Mouse (Mus musculus) heart, embryonic 11.5 days (tissue): Measurements from ENCODE around the gene Aig1. TPM values are rescaled to one million over a fixed set of nuclear protein-coding genes. Genes with fewer than 3 reads are reported as not detected.

Source experiments
- ATAC-seq: fragments of 200-750 bp; cut with Nextera tagmentation; replicated peaks from 2 replicates; pipeline ENCODE4 v1.8.0; 2017; ENCODE audit warnings: moderate library complexity; ENCODE audit not compliant: insufficient number of reproducible peaks, low FRiP score, low TSS enrichment
- H3K27ac ChIP-seq: fragments of 300-500 bp; sonication (generic); 2 replicates; pipeline ENCODE4 v1.5.1; 2014; ENCODE audit warnings: mild to moderate bottlenecking, low read depth, low read length
- H3K27me3 ChIP-seq: fragments of 300-500 bp; sonication (generic); 2 replicates; pipeline ENCODE4 v1.6.1; 2014; ENCODE audit warnings: mild to moderate bottlenecking, low read length, mixed read lengths; ENCODE audit not compliant: control insufficient read depth, insufficient read depth
- H3K36me3 ChIP-seq: fragments of 300-500 bp; sonication (generic); 2 replicates; pipeline ENCODE4 v1.6.1; 2014; ENCODE audit warnings: mild to moderate bottlenecking, low read length, moderate library complexity, mixed read lengths; ENCODE audit not compliant: control insufficient read depth, insufficient read depth
- H3K4me1 ChIP-seq: fragments of 300-500 bp; sonication (generic); 2 replicates; pipeline ENCODE4 v1.6.1; 2014; ENCODE audit warnings: low read length; ENCODE audit not compliant: control insufficient read depth, insufficient read depth
- H3K4me2 ChIP-seq: fragments of 300-500 bp; sonication (generic); 2 replicates; pipeline ENCODE4 v1.6.1; 2014; ENCODE audit warnings: mild to moderate bottlenecking, moderate library complexity
- H3K4me3 ChIP-seq: fragments of 300-500 bp; sonication (generic); 2 replicates; pipeline ENCODE4 v1.5.1; 2014; ENCODE audit warnings: low read depth, low read length
- H3K9ac ChIP-seq: fragments of 300-500 bp; sonication (generic); 2 replicates; pipeline ENCODE4 v1.6.1; 2014; ENCODE audit warnings: mild to moderate bottlenecking, low read depth, low read length, moderate library complexity
- H3K9me3 ChIP-seq: fragments of 300-500 bp; sonication (generic); replicated peaks from 2 replicates; pipeline ENCODE4 v1.6.1; 2016; ENCODE audit warnings: low read length; ENCODE audit not compliant: control insufficient read depth
- WGBS: fragments of 180-500 bp; shearing (Covaris S2); extraction: QIAGEN DNeasy Blood & Tissue Kit; methylation state at CpG from one replicate; pipeline ENCODE4 v1.1.7; 2014; ENCODE audit not compliant: insufficient replicate concordance; 5-methylcytosine and 5-hydroxymethylcytosine counted together
- polyA plus RNA-seq: library from polyadenylated mRNA; unstranded; fragments of >200 nt; fragmentation: Nextera tagmentation; extraction: Ambion mirVana; gene quantifications from 2 replicates; pipeline ENCODE4 v1.2.1, GENCODE M21; 2014

Gene Aig1
- polyA plus RNA-seq, 1 experiment from 2014 or later: 38.3 TPM

DNA sequence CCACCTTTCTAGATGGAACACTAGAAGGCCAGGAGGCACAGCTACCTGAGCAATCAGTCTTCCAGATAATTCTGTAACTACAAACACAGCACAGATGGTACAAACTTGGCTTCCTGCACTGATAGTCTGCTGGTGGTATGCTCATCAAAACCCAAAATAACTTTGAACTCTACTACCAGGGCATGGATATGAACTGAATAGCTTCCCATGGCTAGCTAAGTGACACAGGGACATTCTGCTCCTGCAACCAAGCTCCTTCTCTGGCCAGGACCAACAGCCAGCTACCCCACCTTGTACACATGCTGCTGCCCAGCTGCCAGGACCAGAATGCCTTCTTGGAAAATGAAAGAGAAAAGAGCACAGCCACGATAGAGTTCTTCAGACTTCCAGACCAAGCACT, 60.5 kb downstream of the Aig1 start:
- WGBS: 85% methylated on average over 1 of the region's 1 CpGs
- Histone ChIP-seq H3K4me3 (no peak overlapping the region), H3K4me2 (no peak overlapping the region), H3K36me3 (no peaks in the 10 kb centered on the region), H3K9ac (no peak overlapping the region), H3K9me3 (no peaks in the 10 kb centered on the region), H3K4me1 (no peaks in the 10 kb centered on the region), H3K27ac (no peak overlapping the region), H3K27me3 (no peaks in the 10 kb centered on the region)
- no peak for ATAC-seq

DNA sequence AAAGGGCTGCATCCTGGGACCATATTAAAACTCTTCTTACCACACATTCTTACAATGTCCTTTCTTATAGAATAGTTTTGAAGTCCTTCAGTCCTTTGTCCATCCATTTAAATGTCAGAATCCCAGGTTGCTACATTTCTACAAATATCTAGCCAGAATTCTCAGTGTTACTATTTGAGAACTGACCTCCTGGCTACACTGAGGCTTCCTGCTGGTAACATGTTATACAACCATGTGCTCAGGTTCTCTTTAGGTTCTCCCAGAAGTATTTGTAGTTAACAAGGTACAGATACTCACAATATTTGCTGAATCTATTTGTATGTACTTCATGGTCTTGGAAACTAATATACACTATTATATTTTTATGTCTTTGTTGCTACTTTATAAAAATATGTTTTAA, 62.0 kb downstream of the Aig1 start:
- no peak overlapping the region for H3K9ac ChIP-seq
- H3K4me3 ChIP-seq: no peak overlapping the region
- no peak overlapping the region for H3K27ac ChIP-seq
- no peaks in the 10 kb centered on the region for H3K4me1 ChIP-seq
- no peak overlapping the region for H3K4me2 ChIP-seq
- no peaks in the 10 kb centered on the region for H3K9me3 ChIP-seq
- H3K27me3 ChIP-seq: no peaks in the 10 kb centered on the region
- no peaks in the 10 kb centered on the region for H3K36me3 ChIP-seq
- ATAC-seq: no peak

DNA sequence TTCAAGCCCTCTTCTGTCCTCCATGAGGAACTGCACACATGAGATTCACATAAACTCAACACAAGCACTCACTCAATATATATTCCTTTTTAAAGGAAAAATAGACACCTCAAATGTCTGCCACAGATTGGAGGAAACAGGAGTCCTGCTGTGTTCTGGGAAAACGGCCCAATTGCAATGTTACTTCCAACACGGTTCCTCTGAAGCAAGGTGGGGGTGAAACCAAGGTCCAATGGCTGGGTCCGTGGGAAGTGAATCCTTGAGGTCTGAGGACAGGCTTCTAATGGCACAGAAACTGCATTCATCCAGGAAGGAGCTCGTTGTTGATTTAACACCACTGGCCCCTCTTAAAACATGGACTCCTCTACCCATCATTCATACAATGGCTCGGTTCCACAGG, 67.5 kb downstream of the Aig1 start:
- Histone ChIP-seq H3K9ac (no peak overlapping the region), H3K4me1 (no peaks in the 10 kb centered on the region), H3K4me3 (no peak overlapping the region), H3K9me3 (0 out of 2 replicates have a peak, but pooled peaks cover 3% of the 10 kb centered on the region), H3K27me3 (no peaks in the 10 kb centered on the region), H3K27ac (no peak overlapping the region), H3K4me2 (no peak overlapping the region), H3K36me3 (peaks cover 7% of the 10 kb centered on the region)
- ATAC-seq: no peak
- 84% methylated on average over 5 of the region's 5 CpGs for WGBS

DNA sequence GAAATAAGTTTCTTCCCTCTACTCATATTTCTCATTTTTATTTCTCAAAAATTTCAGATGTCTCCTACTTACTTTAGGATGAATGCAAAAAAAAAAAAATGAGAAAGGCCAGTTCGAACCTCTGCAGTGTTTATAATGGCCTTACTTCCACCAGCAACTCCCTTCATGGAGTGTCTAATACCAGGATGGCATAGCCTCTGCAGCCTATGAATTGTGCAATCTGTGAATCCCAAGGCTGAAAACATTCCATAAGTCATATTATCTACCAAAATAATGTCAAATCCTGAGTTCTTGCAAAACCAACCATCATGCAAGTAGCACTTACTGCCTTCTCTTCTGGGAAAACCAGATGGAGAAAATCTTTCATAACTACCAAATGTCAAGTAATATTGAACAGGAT, 75.3 kb downstream of the Aig1 start:
- Histone ChIP-seq H3K9me3 (0 out of 2 replicates have a peak, but pooled peaks cover 4% of the 10 kb centered on the region), H3K36me3 (0 out of 2 replicates have a peak, but pooled peaks cover 2% of the 10 kb centered on the region), H3K27ac (no peak overlapping the region), H3K27me3 (no peaks in the 10 kb centered on the region), H3K9ac (no peak overlapping the region), H3K4me3 (no peak overlapping the region), H3K4me1 (no peaks in the 10 kb centered on the region), H3K4me2 (no peak overlapping the region)
- no peak for ATAC-seq
- 85% methylated on average over 1 of the region's 1 CpGs for WGBS

DNA sequence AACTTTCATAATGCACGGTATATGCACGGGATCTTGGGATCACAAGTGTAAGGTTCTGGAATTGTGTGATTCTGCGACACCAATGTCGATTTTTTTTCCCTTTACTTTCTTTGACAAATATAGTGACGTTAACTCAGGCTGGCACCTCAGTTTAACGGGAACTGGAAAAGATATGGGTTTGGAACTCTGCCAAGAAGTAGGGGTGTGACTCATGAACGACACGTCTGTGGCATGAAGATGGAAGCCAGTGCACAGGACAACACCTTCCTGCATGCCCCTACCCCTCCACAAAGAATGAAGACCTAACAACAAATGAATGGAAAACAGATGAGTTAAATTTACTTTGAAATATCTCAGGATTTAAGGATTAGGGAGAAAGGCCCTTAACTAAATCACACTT, 76.0 kb downstream of the Aig1 start:
- no peaks in the 10 kb centered on the region for H3K4me1 ChIP-seq
- no peak for ATAC-seq

DNA sequence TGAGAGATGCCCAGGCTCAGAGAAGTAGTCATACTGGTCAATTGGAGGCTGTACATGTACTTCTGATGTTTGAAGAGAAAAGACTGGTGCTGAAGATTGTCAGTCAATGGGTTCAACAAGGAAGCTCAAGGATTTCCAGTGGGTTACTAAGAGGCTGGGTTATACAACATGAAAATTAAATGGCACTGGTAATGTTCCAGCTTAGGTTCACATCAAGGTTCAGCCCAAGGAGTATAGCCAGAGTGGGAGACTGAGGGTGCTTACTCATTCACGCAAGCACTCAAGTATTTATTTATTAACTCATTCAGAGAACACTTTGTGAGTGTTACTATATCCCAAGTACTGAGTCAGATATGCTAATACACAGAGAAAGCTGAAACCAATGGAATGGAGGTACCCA, 79.2 kb downstream of the Aig1 start:
- H3K4me1 ChIP-seq: no peaks in the 10 kb centered on the region
- H3K27ac ChIP-seq: no peak overlapping the region
- no peak overlapping the region for H3K9ac ChIP-seq
- no peaks in the 10 kb centered on the region for H3K27me3 ChIP-seq
- no peak overlapping the region for H3K4me2 ChIP-seq
- H3K9me3 ChIP-seq: 0 out of 2 replicates have a peak, but pooled peaks cover 2% of the 10 kb centered on the region
- 0 out of 2 replicates have a peak, but pooled peaks cover under 1% of the 10 kb centered on the region for H3K36me3 ChIP-seq
- no peak overlapping the region for H3K4me3 ChIP-seq
- 81% methylated on average over 1 of the region's 1 CpGs for WGBS
- ATAC-seq: no peak

More for the DNA sequence above, 76.0 kb downstream of the Aig1 start:
- H3K27ac ChIP-seq: no peak overlapping the region
- 57% methylated on average over 8 of the region's 8 CpGs for WGBS
- 0 out of 2 replicates have a peak, but pooled peaks cover 2% of the 10 kb centered on the region for H3K36me3 ChIP-seq
- 0 out of 2 replicates have a peak, but pooled peaks cover 4% of the 10 kb centered on the region for H3K9me3 ChIP-seq
- H3K4me3 ChIP-seq: no peak overlapping the region
- H3K4me2 ChIP-seq: no peak overlapping the region
- no peak overlapping the region for H3K9ac ChIP-seq
- H3K27me3 ChIP-seq: no peaks in the 10 kb centered on the region

DNA sequence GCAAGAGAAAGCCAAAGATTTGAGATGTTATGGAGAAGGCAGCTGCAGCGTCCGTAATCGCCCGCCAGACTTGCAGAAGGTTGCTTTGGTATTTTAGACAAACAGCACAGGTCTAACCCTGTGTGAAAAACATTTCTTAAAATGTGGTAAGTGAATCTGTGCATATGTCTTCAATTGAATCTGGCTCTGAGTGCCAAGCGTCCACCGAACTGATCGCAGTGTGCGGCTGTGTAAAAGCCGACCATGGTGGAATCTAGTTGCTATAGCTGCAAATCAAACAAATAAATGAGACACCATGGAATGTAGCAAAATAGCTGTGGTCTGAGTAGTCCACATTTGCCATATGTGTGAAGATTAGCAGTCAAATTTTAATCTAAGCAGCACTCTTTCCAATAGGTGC, 80.7 kb downstream of the Aig1 start:
- no peaks in the 10 kb centered on the region for H3K27me3 ChIP-seq
- H3K36me3 ChIP-seq: no peaks in the 10 kb centered on the region
- H3K4me3 ChIP-seq: no peak overlapping the region
- ATAC-seq: no peak
- no peak overlapping the region for H3K9ac ChIP-seq
- no peaks in the 10 kb centered on the region for H3K9me3 ChIP-seq
- no peak overlapping the region for H3K4me2 ChIP-seq
- 90% methylated on average over 9 of the region's 9 CpGs for WGBS
- H3K4me1 ChIP-seq: no peaks in the 10 kb centered on the region
- H3K27ac ChIP-seq: no peak overlapping the region

DNA sequence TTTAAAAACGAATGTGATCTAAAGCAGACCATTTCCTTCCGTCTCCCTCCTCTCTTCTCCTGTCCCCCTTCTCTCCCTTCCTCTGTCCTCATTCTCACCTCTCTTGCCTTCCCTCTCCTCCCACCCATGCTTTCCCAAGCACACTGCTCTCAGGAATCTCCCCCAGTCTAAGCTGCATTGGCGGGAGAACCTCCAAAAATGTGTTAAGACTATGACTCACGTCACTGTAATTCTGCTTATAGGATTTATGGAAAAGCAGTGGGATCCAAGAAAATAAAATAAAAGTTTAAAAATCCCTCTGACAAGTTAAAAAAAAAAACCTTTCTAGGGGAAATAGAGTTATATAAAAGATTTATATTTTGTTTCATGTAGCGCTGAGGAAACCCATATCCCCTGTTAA, 86.0 kb downstream of the Aig1 start:
- Histone ChIP-seq H3K4me2 (no peak overlapping the region), H3K27ac (no peak overlapping the region), H3K9ac (no peak overlapping the region), H3K27me3 (no peaks in the 10 kb centered on the region), H3K4me3 (no peak overlapping the region), H3K36me3 (no peaks in the 10 kb centered on the region; the same call in 1 of the 2 replicates), H3K4me1 (no peaks in the 10 kb centered on the region), H3K9me3 (no peaks in the 10 kb centered on the region)
- 80% methylated on average over 5 of the region's 5 CpGs for WGBS
- no peak for ATAC-seq

DNA sequence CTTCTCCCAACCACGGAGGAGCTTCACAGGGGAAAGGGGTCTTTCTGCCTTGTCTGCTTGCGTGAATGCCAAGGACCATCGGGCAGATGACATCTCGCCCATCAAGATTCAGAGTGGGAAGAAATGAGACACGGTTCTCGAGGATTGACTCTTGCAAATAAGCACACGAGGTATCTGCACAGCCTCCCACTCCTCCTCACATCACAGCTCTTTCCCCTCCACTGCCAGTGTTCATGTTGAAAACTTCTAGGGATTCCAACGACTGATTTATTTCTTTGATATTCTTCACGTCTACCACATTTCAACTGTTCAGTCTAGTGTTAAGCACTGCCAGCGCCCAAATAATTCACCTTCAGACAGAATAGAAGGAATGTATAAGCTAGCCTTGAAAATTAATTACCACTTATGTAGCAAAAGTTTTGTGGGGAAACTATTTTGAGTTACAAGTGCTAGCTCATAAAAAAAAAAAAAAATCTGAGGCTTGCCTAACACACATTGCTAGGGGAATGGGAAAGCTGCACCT, 86.5 kb downstream of the Aig1 start:
- H3K27me3 ChIP-seq: no peaks in the 10 kb centered on the region
- no peak overlapping the region for H3K4me3 ChIP-seq
- H3K9ac ChIP-seq: no peak overlapping the region
- no peak overlapping the region for H3K27ac ChIP-seq
- ATAC-seq: no peak
- no peak overlapping the region for H3K4me2 ChIP-seq
- H3K9me3 ChIP-seq: no peaks in the 10 kb centered on the region
- 80% methylated on average over 10 of the region's 10 CpGs for WGBS
- no peaks in the 10 kb centered on the region for H3K4me1 ChIP-seq
- no peaks in the 10 kb centered on the region; the same call in 1 of the 2 replicates for H3K36me3 ChIP-seq
